Mouse (Mus musculus) spleen, adult 12 weeks (tissue): ENCODE measurements around the gene Anxa3.

Experiments
- DNase-seq: peaks from one replicate; pipeline ENCODE4 v3.0.0; 2022; ENCODE audit warnings: low spot score

Gene Anxa3

DNA sequence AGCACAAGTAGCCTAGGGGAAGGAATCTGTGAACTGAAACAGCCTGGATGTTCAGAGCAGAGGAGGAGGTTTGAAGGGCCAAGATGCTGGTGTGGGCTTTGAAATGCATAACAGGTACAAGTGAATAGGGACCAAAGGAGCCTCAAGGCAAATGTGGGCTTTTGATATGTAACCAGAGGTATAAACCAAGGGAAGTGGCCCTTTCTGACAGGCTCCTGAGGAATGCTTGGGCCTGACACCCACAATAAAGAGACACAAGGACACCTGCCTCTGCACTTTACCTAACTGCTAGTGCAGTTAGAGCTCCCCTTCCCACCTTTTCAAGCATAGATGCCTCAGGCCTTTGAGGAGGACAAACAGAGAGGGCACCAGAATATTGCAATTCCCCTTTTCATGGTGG is 54.8 kb downstream of the Anxa3 start:
- DNase-seq = no peak

DNA sequence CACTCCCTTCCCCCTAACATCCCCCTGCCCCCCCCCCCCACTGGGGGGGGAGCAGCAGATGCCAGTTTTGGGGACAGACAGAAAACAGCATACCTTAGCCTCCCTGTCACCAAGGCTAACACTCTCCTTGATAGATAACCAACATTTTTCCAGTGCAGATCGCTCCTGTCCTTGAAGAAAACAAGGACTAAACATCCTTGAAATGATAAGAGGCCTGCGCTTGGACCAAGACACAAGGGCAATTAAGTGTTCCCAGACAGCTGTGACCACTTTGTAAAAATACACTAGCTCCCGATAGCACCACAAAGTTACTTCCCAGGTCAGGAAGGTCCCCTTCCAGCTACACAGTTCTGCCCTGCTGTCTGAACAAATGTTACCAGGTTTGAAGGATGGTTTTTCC is 55.2 kb downstream of the Anxa3 start:
- DNase-seq = no peak

DNA sequence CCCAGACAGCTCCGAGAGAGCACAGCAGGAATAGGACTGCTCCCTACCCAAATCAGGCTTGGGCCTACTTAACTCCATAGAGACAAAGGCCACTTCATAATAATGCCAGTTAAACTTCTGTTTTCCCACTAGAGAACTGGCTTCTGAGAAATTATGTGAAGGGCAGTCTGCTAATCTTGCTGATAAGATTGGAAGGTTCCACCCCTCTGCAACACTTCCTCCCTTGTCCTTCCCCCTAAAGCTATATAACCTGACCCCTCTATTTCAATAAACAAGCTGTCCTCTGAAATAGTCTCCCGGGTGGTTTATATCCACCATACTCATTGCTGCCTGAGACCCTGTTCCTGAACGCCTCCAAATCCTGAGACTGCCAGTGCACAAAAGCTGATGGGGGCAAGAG is 56.1 kb downstream of the Anxa3 start:
- DNase-seq = no peak

DNA sequence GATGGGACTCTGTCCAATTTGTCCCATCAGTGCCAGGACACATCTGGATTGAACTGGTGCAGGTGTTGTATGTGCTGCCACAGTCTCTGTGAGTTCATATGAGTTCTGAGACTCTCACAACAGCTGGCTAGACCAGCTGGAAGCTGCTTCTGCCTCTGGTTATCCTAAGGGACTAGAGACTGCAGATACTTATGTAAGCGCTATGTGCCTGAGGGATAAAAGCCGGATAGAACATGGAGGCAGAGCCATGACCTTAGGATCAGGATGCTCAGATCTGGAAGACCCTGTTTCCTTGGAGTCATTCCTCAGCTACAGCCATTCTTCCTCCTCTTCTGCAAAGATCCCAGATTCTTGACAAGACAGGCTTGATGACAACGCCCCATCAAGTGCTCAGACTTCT is 60.3 kb downstream of the Anxa3 start:
- DNase-seq = no peak

DNA sequence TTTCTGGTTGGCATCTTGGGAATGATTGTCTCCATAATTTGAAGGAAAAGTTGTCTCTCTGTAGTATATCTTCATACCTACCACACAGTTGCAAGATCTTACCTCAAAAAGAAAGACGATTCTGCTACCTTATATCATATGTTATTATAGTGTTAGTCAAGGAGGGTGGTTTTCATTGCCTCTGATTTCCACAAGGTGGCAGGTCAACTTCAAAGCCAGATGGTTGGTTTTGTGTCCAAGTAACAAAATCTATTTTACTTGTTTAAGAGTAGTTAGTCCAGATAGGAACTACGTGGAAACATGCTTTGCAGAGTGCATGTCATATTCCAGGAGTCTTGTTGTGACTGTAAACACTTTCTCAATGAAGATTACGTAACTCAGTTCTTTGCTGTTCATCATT is 61.2 kb downstream of the Anxa3 start:
- DNase-seq = no peak

DNA sequence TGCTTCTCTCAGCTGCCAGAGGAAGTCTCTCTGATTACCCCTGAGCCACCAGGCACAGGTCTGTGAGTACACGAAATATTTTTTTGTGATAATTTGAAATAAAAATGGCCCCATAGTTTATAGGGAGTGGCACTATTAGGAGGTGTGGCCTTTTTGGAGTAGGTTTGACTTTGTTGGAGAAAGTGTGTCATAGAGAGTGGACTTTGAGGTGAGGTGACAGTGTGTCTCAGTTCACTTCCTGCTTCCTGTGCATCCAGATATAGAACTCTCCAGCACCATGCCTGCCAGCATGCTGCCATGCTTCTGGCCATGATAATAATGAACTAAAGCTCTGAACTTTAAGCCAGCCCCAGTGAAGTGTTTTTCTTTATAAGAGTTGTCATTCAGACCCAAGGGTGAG is 66.8 kb downstream of the Anxa3 start:
- DNase-seq = no peak

DNA sequence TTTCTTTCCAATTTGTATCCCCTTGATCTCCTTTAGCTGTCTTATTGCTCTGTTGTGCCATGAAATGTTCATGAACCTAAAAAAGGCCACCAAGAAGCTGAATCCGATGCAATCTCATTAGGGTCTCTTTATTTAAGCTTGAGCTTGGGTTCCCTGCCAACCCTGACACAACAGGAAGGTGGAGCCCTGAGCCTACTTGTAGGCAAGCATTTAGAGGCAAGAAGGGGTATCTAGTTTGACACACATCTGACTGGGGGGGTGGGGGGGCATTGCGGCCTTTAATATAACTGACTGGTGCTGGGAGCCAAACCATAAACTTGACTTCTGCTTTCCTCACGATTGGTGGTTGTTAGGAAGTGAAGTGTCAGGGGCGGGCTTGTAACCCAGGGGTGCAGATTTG is 74.0 kb downstream of the Anxa3 start:
- no peak for DNase-seq

DNA sequence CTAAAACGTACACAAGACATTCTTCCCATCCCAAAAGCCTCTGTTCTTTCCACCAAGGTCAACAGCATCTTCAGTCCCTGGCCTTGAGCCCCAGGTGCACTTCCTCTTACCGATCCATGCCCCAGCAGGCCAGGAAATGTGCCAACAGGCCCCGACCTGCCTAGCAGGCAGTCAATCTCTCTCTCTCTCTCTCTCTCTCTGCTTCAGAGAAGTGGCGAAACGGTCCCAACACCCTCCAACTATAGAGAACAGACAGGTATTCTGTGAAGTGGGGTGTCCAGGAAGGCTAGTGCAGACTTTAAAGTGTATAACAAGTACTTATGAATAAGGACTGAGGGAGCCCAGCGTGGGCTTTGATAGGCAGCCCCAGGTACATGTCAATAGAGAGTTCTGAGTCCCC is 75.8 kb downstream of the Anxa3 start:
- DNase-seq = no peak

DNA sequence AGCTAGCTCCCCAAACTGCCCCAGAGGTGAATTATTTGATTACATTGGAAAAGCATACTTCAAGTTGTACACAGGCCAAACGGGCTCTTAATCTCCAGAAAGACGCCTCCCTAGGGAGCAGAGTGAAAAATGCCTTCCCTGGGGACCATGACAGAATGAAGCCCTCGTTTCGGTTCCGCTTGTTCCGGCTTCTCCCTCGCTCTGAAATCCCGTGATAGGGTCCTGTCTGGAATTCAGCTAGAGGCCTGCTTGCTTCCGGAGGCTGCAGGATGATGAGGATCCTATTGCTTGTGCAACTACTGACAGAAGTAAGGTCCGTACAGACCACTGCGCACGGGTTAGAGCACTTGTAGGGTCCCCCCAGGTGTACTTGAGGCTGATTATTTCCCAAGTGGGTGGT is 77.9 kb downstream of the Anxa3 start:
- DNase-seq = no peak

DNA sequence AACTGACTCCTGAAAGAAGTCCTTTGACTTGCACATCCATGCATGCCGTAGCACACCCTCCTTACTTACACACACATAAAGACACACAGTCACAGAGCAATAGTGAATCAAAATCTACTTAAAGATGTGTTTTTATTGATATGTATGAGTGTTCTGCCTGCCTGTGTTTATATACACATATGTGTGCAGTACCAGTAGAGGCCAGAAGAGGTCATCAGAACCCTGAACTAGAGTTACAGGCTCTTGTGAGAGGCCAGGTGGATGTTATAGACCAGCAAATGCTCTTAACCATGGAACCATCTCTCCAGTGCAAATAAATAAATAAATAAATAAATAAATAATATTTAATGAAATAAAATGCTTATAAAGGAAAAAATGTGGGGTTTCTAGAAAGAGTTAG is 85.0 kb downstream of the Anxa3 start:
- peak; percentile 34 for DNase-seq

DNA sequence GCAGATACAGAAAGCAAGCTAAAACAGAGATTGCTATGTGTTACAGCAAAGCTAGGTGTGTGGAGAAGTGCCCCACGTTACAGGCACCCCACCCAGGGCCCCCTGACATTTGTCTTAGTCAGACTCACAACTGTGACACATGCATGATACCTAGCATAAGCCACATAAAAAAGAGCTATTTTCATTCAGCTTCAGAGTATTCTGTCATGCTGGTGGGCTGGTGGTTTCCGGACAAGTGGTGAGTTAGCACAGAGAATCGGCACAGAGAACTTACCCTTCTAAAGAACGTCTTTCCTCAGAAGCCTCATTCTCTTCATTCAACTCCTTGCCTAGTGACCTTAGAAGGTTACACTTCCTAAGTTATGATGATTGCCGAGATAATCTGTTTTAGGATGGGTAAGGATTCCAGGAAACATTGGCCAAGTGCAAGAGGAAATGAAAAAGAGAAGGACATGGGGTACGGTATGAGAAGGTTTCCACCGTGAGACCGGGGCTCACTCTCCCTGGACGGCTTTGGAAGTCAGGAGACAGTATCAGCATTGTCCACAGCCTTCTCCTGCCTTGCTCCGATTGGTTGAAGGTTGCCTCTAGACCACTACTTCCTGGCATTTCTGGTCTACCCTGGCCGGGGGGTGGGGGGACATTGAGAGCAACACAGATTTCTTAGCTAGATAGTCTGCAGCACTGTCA is 85.9 kb downstream of the Anxa3 start:
- DNase-seq = no peak

DNA sequence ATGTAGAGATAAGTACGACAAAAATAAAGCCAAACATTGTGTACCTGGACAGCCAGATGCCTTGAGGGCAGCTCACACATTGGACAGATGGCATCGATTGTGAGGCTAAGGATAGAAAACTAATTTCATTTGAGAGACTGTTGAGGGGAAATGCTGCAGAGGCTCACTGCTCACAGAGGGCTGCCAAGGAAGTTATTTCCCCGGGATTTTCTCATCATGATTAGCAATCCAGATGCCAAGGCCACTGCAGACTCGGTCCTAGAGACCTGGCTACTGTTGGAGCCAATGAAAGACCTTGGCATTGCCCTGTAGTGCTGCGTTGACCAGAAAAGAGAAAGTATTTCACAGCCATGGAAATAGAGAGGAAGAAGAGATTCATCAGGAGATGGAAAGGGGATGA is 87.1 kb downstream of the Anxa3 start:
- DNase-seq = no peak

DNA sequence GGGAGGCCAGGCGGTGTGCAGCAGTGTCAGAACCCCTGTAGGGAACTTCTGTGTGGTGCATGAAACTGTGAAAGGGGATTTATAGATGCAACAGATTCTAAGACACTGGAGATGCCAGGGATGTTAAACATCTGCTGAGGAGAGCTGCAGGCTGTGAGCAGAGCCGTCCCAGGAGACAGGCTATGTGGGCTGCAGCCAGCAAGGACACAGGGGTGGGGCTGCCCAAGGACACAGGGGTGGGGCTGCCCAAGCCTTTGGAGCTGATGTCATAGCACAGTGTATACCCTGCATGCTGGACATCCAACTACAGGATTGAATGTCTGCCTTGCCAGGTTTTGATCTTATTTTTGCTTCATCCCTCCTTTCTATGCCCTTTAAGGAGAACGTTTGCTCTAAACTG is 88.0 kb downstream of the Anxa3 start:
- DNase-seq = no peak

DNA sequence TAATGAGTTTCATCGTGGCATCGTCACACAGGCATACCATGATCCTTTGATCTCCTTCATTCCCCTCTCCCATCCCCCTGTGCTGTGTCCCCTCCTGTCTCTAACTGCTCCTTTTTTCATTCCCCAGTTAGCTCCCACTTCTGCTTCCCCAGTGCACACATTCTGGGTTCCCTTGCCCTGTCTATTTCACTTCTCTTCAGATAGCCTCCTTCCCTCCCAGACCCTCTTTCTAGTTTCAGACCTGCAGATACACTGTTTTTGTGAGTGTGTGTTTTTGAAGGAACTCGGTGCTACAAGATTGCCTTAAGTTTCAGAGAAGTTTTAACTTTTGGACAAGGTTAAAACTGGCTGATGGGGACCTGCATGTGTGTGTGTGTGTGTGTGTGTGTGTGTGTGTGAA is 88.5 kb downstream of the Anxa3 start:
- no peak for DNase-seq

DNA sequence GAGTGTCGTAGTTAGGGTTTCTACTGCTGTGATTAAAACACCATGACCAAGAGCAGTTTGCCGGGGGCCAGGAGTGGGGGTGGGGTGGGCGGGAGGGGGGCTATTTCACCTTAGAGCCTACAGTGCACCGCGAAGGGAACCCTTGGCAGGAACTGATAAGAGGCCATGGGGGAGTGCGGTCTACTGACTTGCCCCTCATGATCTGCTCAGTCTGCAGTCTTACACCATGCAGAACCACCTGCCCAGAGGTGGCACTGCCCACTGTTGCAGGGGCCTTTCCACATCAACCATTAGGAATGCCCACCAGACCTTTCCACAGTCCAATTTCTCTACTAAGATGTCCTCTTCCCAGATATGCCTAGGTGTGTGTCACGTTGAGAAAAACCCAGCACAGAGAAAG is 92.1 kb downstream of the Anxa3 start:
- DNase-seq = no peak

DNA sequence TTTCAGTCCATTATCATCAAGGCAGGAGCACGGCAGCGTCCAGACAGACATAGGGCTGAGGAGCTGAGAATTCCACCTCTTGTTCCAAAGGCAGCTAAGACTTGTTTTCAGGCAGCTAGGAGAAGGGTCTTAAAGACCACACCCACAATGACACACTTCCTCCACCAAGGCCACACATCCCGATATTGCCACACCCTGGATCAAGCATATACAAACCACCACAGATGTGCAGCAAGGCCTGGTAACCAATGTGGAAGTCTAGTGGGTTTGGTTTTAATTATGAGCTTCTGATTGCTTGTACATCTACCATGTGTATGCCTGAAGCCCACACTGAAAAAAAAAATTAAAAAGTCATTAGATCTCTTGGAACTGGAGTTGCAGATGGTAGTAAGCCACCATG is 95.3 kb downstream of the Anxa3 start:
- DNase-seq = no peak

DNA sequence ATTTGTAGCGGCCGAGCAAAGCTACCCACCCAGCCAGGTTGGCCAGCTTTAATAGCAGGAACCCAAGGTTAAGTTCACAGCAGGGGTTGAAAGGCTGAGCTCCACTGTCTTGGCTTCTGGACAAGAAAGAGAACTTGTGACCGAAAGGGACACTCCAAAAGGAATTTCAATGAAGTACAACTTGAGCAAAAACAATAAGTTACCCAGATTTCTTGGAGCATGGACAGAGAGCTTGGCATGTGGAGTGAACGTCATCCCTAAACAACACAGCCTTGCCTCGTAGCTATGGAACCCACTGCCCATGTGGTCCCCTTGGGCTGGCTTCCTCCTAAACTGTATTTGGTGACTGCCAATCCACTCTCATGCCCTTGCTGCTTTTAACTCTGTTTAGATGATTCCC is 97.2 kb downstream of the Anxa3 start:
- no peak for DNase-seq
